Comparison of ENCODE assay signal across 10 mouse cellular contexts in the genomic region with DNA sequence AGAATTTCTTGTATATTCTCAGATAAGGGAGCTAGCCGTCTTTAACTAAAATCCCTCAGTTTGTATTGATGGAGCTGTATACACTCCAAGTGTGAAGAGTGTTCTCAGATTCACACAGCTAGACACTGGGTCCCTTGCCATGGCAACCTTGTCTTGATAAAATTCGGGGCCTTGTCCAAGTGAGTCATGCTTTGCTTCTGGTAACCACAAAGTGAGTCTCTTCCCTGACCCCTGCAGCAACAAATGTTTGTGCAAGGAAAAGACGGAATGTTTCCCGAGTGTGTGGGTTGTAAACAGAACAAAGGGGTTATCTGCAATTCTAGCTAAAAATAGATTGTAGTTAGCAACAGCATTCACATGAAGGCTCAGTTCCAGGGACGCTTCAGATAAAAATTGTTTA.
DNase-seq lines count a peak whose midpoint lies in the region; ATAC-seq and TF ChIP-seq lines count a peak whose summit lies in the region.
"Had no signal": no experiment of that assay in that cellular context is flagged by ENCODE, and none has a peak within 500 bp of the region (broad histone marks: within the 10 kb centered on the region; RNA-seq: fewer than 3 reads in every experiment).

No protein-coding gene starts in this region.

- TF ChIP-seq POLR2A in liver, adult 2 months (IDR thresholded peaks at IDR 0.05; ENCODE audit: extremely low read depth, insufficient read depth, low read length), result no peak

- 0 out of 2 replicates have a peak, but pooled peaks have one; percentile 24 for TF ChIP-seq EP300 in heart, postnatal 0 days (IDR thresholded peaks at IDR 0.05; ENCODE audit: low read depth)

- H3K27ac ChIP-seq in liver, adult 2 months (replicated peaks; ENCODE audit: insufficient read depth, low read depth, low read length), result no peak overlapping the region
- no peak overlapping the region for H3K27ac ChIP-seq in liver, embryonic 11.5 days (ENCODE audit: low read depth, low read length)
- H3K27ac ChIP-seq in heart, postnatal 0 days (ENCODE audit: low read depth), result peak overlapping the region; percentile 67
- H3K27ac ChIP-seq: lung, embryonic 15.5 days; stomach, embryonic 15.5 days had no signal

- 32% methylated on average over 5 of the region's 5 CpGs for WGBS in liver, adult 2 months
- 36% methylated on average over 5 of the region's 5 CpGs for WGBS in liver, embryonic 11.5 days
- WGBS in heart, postnatal 0 days, result 6% methylated on average over 5 of the region's 5 CpGs

- no peaks in the 10 kb centered on the region for H3K79me2 ChIP-seq in liver, adult 2 months (ENCODE audit: control insufficient read depth, insufficient read depth, low read length)

- TF ChIP-seq CTCF in liver, adult 2 months (IDR thresholded peaks at IDR 0.05; ENCODE audit: low read depth, low read length), result no peak
- no peak for TF ChIP-seq CTCF in heart, postnatal 0 days (IDR thresholded peaks at IDR 0.05; ENCODE audit: low read depth)

- H3K4me1 ChIP-seq in liver, adult 2 months (ENCODE audit: control insufficient read depth, insufficient read depth, low read length), result no peaks in the 10 kb centered on the region
- no peaks in the 10 kb centered on the region for H3K4me1 ChIP-seq in liver, embryonic 11.5 days (replicated peaks; ENCODE audit: control insufficient read depth, insufficient read depth, low read length)
- H3K4me1 ChIP-seq in heart, postnatal 0 days (ENCODE audit: control insufficient read depth, insufficient read depth), result 0 out of 2 replicates have a peak, but pooled peaks cover 14% of the 10 kb centered on the region
- H3K4me1 ChIP-seq: stomach, embryonic 15.5 days had no signal

- no peak for ATAC-seq in liver, embryonic 11.5 days (replicated peaks; ENCODE audit: low FRiP score)
- peak; percentile 79 for ATAC-seq in heart, postnatal 0 days (ENCODE audit: insufficient read depth, low read depth)

- no peak overlapping the region for H3K4me3 ChIP-seq in liver, adult 2 months (ENCODE audit: insufficient read depth, low read depth, low read length)
- no peak overlapping the region for H3K4me3 ChIP-seq in liver, embryonic 11.5 days (ENCODE audit: low read depth, low read length)
- H3K4me3 ChIP-seq in heart, postnatal 0 days (ENCODE audit: low read depth, low read length), result no peak overlapping the region
- H3K4me3 ChIP-seq: lung, embryonic 15.5 days; stomach, embryonic 15.5 days had no signal

- peak; percentile 58 for DNase-seq in liver, adult 2 months (ENCODE audit: extremely low read depth, low read depth, low spot score)
- DNase-seq in liver, embryonic 11.5 days (ENCODE audit: low spot score), result no peak
- DNase-seq in adrenal gland, adult 2 months, result peak; percentile 61
- peak; percentile 60 for DNase-seq in heart, postnatal 0 days (ENCODE audit: low spot score)
- peak; percentile 33 to 34 for DNase-seq in layer of hippocampus, postnatal 36 days
- DNase-seq in cerebellum, adult 9-11 months, result no peak
- DNase-seq in thymus, postnatal 25 days, result no peak
- no peak for DNase-seq in urinary bladder, postnatal 4 days (ENCODE audit: low spot score in 2 of 2)

- H3K36me3 ChIP-seq in liver, adult 2 months (ENCODE audit: control insufficient read depth, insufficient read depth, low read length), result no peaks in the 10 kb centered on the region
- no peaks in the 10 kb centered on the region for H3K36me3 ChIP-seq in liver, embryonic 11.5 days (ENCODE audit: control insufficient read depth, insufficient read depth, low read length)
- H3K36me3 ChIP-seq in heart, postnatal 0 days (replicated peaks; ENCODE audit: control insufficient read depth, insufficient read depth, low read length), result no peaks in the 10 kb centered on the region
- H3K36me3 ChIP-seq: lung, embryonic 15.5 days; stomach, embryonic 15.5 days had no signal

- H3K27me3 ChIP-seq in liver, adult 2 months (ENCODE audit: control insufficient read depth, insufficient read depth, low read length), result no peaks in the 10 kb centered on the region
- H3K27me3 ChIP-seq in liver, embryonic 11.5 days (replicated peaks; ENCODE audit: control insufficient read depth, insufficient read depth, low read length), result no peaks in the 10 kb centered on the region
- H3K27me3 ChIP-seq in heart, postnatal 0 days (ENCODE audit: control insufficient read depth, insufficient read depth, low read length), result no peaks in the 10 kb centered on the region
- H3K27me3 ChIP-seq: lung, embryonic 15.5 days; stomach, embryonic 15.5 days had no signal

- H3K9me3 ChIP-seq in liver, embryonic 11.5 days (ENCODE audit: control insufficient read depth, low read length), result no peaks in the 10 kb centered on the region
- H3K9me3 ChIP-seq in heart, postnatal 0 days (replicated peaks; ENCODE audit: control insufficient read depth, low read length), result no peaks in the 10 kb centered on the region
- H3K9me3 ChIP-seq: lung, embryonic 15.5 days; stomach, embryonic 15.5 days had no signal

- H3K9ac ChIP-seq in liver, adult 2 months (ENCODE audit: low read depth, low read length), result no peak overlapping the region
- no peak overlapping the region for H3K9ac ChIP-seq in liver, embryonic 11.5 days (ENCODE audit: low read depth, low read length)
- H3K9ac ChIP-seq in heart, postnatal 0 days (replicated peaks; ENCODE audit: low read depth, low read length), result no peak overlapping the region
- H3K9ac ChIP-seq: lung, embryonic 15.5 days; stomach, embryonic 15.5 days had no signal

- no peak overlapping the region for H3K4me2 ChIP-seq in liver, embryonic 11.5 days
- H3K4me2 ChIP-seq in heart, postnatal 0 days (ENCODE audit: low read depth, low read length), result peak overlapping the region; percentile 31
- H3K4me2 ChIP-seq: lung, embryonic 15.5 days; stomach, embryonic 15.5 days had no signal

Comparison
In these comparisons a context has a peak if more than half of its experiments do, and no peak if none do; other contexts are left out.
1. DNase-seq: peak in liver, adult 2 months (single experiment), adrenal gland, adult 2 months (single experiment), heart, postnatal 0 days (single experiment) and layer of hippocampus, postnatal 36 days (2 of 2); none in liver, embryonic 11.5 days (single experiment), cerebellum, adult 9-11 months (single experiment), thymus, postnatal 25 days (single experiment) and urinary bladder, postnatal 4 days (0 of 2).